Mouse (Mus musculus) cerebellum, adult 2 months (tissue): ENCODE data around the gene Elovl5.

Experiments
- CTCF ChIP-seq: fragments of 200-500 bp; IDR thresholded peaks from 2 replicates; pipeline ENCODE4 v1.5.1; 2011; ENCODE audit warnings: low read depth, mild to moderate bottlenecking, control low read depth, low read length, moderate library complexity, borderline replicate concordance; ENCODE audit not compliant: insufficient read depth
- POLR2A ChIP-seq: fragments of 200-500 bp; IDR thresholded peaks from 2 replicates; pipeline ENCODE4 v1.6.1; 2011; ENCODE audit warnings: low read length, control low read depth, borderline replicate concordance; ENCODE audit not compliant: insufficient read depth

DNA sequence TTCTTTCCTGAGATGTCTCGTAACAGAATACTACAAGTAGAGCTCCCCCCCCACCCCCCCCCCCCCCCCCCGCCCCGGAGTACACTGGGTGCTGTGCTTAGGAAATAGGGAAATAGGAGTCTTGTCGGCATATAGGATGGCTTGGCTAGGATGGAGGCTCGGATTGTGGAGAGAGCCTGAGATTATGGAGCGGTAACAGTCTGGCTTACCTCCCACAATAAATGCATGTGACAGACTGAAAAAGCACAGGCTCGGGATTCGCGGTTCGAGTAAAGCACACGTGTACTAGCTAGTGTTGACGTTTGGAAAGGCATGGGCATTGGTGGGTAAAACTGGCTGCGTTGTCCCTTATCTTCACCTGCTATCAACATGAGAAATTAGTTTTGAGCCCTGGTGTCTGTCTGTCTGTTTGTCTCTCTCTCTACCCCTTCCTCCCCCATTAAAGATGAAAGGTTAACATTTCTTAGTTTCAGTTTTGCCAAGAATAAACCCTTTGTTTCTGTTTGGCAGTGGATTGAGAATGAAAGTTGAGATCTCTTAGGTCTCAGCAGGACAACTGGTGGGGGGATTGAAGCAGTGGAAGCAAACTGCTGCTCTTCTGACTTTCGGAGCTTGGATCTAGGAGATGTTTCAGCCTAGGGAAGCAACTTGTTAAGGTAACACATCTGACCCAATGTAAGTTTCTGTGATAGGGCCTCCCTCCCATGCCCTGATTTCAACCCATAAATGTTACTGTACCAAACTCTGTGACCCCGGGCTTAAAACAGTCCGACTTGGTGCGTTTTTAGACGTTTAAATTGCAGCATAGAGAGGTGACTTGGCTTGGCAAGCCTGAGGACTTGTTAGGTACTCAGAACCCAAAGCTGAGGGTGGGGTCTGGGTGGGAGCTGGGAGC, 4.4 kb downstream of the Elovl5 start:
- TF ChIP-seq CTCF (no peak), POLR2A (no peak)
